Mouse (Mus musculus) adrenal gland, postnatal 14 days (tissue): ENCODE measurements around the gene Telo2. TPM values are rescaled to one million over a fixed set of nuclear protein-coding genes. Genes with fewer than 3 reads are reported as not detected.

Experiments used
- total RNA-seq: library from RNA; stranded (reverse); gene quantifications from 2 replicates; pipeline ENCODE4 v1.2.3, GENCODE M21; 2021

Gene Telo2
- total RNA-seq, 1 experiment from 2014 or later, result 19.9 TPM

Other genes with a start within 250 kb of the Telo2 start
- 1.2 and 12.2 TPM in 2 replicates for gene Igfals, start 250.0 kb downstream of the Telo2 start, total RNA-seq
- 39.5 and 48.8 TPM in 2 replicates for gene Nubp2, start 229.6 kb downstream of the Telo2 start, total RNA-seq
- 30.2 and 34.6 TPM in 2 replicates for gene Spsb3, start 229.3 kb downstream of the Telo2 start, total RNA-seq
- 36.7 and 43.1 TPM in 2 replicates for gene Eme2, start 220.9 kb downstream of the Telo2 start, total RNA-seq
- gene Mrps34, start 220.9 kb downstream of the Telo2 start, total RNA-seq, result 133 and 145 TPM in 2 replicates
- gene Nme3, start 219.5 kb downstream of the Telo2 start, total RNA-seq, result 46.1 and 47.4 TPM in 2 replicates
- 84.3 and 111 TPM in 2 replicates for gene Mapk8ip3, start 179.0 kb downstream of the Telo2 start, total RNA-seq
- 33.9 and 45.2 TPM in 2 replicates for gene Jpt2, start 155.3 kb downstream of the Telo2 start, total RNA-seq
- 23.3 and 26.7 TPM in 2 replicates for gene Cramp1l, start 100.2 kb downstream of the Telo2 start, total RNA-seq
- 30.0 and 43.7 TPM in 2 replicates for gene Ift140, start 99.9 kb downstream of the Telo2 start, total RNA-seq
- 30.1 and 30.2 TPM in 2 replicates for gene Tmem204, start 32.4 kb downstream of the Telo2 start, total RNA-seq
- gene Ptx4, start 4.8 kb upstream of the Telo2 start, total RNA-seq, result not detected in 2 replicates
- 33.3 and 35.2 TPM in 2 replicates for gene Clcn7, start 17.4 kb upstream of the Telo2 start, total RNA-seq
- gene Ccdc154, start 46.5 kb upstream of the Telo2 start, total RNA-seq, result 0.15 TPM in 1 of 2 replicates, not detected in the other
- 0.37 TPM in 1 of 2 replicates, not detected in the other for gene Gm38655, start 59.5 kb upstream of the Telo2 start, total RNA-seq
- 20.2 and 21.2 TPM in 2 replicates for gene BC003965, start 68.6 kb upstream of the Telo2 start, total RNA-seq
- gene Unkl, start 72.4 kb upstream of the Telo2 start, total RNA-seq, result 15.9 and 17.8 TPM in 2 replicates
- gene Gnptg, start 124.2 kb upstream of the Telo2 start, total RNA-seq, result 34.3 and 35.7 TPM in 2 replicates
- 20.4 and 22.9 TPM in 2 replicates for gene Tsr3, start 124.2 kb upstream of the Telo2 start, total RNA-seq
- 12.1 and 12.6 TPM in 2 replicates for gene Baiap3, start 140.4 kb upstream of the Telo2 start, total RNA-seq
- 232 and 245 TPM in 2 replicates for gene Ube2i, start 158.7 kb upstream of the Telo2 start, total RNA-seq
- 1.2 and 1.3 TPM in 2 replicates for gene Prss34, start 182.4 kb upstream of the Telo2 start, total RNA-seq
- not detected in 2 replicates for gene Prss28, start 192.7 kb upstream of the Telo2 start, total RNA-seq
- not detected in 2 replicates for gene Prss29, start 202.7 kb upstream of the Telo2 start, total RNA-seq
- 2.1 and 2.9 TPM in 2 replicates for gene Tpsab1, start 229.6 kb upstream of the Telo2 start, total RNA-seq